Mouse (Mus musculus) gastrocnemius, adult 2 months (tissue): ENCODE measurements around the gene Ch25h. TPM values are rescaled to one million over a fixed set of nuclear protein-coding genes. Genes with fewer than 3 reads are reported as not detected.

Source experiments
- DNase-seq: peaks from one replicate; pipeline ENCODE4 v3.0.0; 2022
- H3K27ac ChIP-seq: fragments of 200-600 bp; 2 replicates; pipeline ENCODE4 v1.8.1; 2022; ENCODE audit warnings: mild to moderate bottlenecking
- H3K4me3 ChIP-seq: fragments of 200-600 bp; 2 replicates; pipeline ENCODE4 v1.8.1; 2022; ENCODE audit warnings: mild to moderate bottlenecking, moderate library complexity
- CTCF ChIP-seq: fragments of 200-600 bp; IDR thresholded peaks from 2 replicates; pipeline ENCODE4 v1.8.1; 2022; ENCODE audit warnings: antibody characterized with exemption, mild to moderate bottlenecking, moderate library complexity
- intact Hi-C: fragments of 180-260 bp; cut with DNase I; formaldehyde crosslinking; loops from one replicate; pipeline ENCODE4 v1.15.1; 2025
- total RNA-seq, 2 experiments: library from RNA; stranded (reverse); gene quantifications; 2 replicates each; pipeline ENCODE4 v1.2.3; 2021

Ch25h gene
- total RNA-seq, 2 experiments from 2014 or later, result not detected

DNA sequence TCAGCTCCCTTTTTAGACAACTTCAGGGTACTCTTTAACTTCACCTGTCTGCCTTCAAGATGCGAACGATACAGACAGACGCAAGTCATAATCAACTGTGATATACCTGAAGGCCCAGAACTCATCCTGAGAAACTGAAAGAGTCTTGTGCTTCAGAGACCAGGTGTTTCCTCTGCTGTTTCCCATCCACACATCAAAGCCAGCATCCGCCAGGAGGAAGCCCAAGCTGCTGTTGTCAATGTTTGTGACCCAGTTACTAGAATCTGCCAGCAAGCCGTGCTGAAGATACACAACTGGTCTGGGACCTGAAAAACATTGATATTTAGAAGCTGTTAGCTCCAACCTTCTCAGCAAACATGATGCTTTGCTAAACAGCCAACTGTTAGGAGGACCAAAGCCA lies 35.8 kb upstream of the Ch25h start:
- Histone ChIP-seq H3K27ac (no peak overlapping the region), H3K4me3 (no peak overlapping the region)
- intact Hi-C loops, result no loop called here
- no peak for DNase-seq
- no peak for TF ChIP-seq CTCF

DNA sequence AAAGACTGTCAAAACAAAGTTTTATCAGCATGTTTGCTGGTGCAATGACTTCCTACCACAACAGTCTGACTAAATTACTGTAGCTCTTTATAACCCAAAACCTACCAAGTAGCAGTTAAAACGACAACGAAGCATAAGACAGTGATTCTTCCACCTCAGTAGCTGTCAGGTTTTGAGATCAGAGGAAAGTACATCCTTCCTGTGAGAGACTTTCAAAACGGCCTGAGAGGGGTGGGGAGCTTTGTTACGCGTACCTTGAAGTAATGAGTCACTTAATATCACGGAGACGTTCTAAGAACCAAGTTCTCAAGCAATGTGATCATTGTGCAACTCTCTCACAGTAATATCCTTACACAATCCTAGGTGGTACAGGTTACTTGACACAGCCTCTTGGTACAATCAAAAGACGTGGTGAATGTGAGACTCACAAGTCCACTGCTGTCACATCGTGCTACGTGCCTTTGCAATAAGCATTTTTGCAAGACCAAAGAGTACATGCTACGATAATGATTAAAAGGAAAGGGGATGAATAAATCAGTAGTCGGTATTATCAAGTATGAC lies 30.3 kb upstream of the Ch25h start:
- intact Hi-C loops, result no loop called here
- no peak overlapping the region for H3K4me3 ChIP-seq
- no peak for DNase-seq
- H3K27ac ChIP-seq, result no peak overlapping the region
- no peak for TF ChIP-seq CTCF

GRCm38 (mm10) chr19:34500763-34501162 lies 25.8 kb upstream of the Ch25h start:
- Histone ChIP-seq H3K4me3 (no peak overlapping the region), H3K27ac (no peak overlapping the region)
- DNase-seq, result peak; percentile 64
- TF ChIP-seq CTCF, result peak; percentile 68
- intact Hi-C loops, result no loop called here

DNA sequence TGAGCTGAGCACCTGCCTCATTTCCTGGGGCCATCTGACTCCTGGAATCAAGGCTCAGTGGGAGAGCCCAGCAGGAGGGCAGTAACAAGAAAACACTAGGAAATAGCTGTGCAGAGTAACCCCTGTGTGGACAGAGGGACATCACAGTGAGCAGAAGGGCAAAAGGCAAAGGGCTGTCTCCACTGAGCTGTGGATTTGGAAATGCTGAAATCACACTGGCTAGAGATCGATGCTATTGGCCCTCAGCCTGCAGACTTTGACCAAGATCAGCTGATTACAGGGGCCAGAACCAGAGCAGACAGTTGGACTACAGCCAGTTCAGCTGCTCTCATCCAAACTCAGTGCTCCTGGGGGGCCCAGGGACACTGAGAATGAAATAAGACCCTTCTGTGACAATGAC lies 21.4 kb upstream of the Ch25h start:
- intact Hi-C loops, result no loop called here
- no peak for DNase-seq
- Histone ChIP-seq H3K27ac (no peak overlapping the region), H3K4me3 (no peak overlapping the region)
- TF ChIP-seq CTCF, result no peak

- no peak for DNase-seq
- no peak overlapping the region for H3K27ac ChIP-seq
- intact Hi-C loops, result no loop called here
- TF ChIP-seq CTCF, result no peak
- H3K4me3 ChIP-seq, result no peak overlapping the region
Observed at GRCm38 (mm10) chr19:34493859-34494258, 18.9 kb upstream of the Ch25h start.

DNA sequence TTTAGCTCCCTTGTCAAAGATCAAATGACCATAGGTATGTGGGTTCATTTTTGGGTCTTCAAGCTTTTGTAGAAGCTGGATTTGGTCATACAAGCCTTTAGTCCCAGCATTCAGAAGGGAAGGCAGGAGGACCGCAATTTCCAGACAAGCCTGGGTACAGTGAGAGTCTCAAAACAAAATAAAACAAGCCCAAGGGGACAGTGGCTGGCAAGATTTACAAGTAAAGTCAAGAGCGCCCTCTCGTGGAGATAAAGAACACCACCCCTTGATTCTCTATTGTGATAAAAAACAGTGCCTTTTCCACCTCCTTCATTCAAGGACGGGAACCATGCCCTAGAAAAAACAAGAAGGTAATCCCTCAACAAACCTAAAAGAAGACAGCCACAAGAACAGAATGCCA lies 8.6 kb upstream of the Ch25h start:
- peak; percentile 75 for TF ChIP-seq CTCF
- DNase-seq, result peak; percentile 39
- intact Hi-C loops, result loop anchor here (2.0 to 5.0 kb wide), 2 partner anchors 149 to 241 kb away; no protein-coding TSS in a partner anchor
- Histone ChIP-seq H3K4me3 (no peak overlapping the region), H3K27ac (no peak overlapping the region)

- Histone ChIP-seq H3K4me3 (peak overlapping the region; percentile 79), H3K27ac (peak overlapping the region; percentile 65)
- TF ChIP-seq CTCF, result no peak
- intact Hi-C loops, result no loop called here
- DNase-seq, result peak; percentile 20
Observed at GRCm38 (mm10) chr19:34474228-34474990, 555 bp downstream of the Ch25h start.

DNA sequence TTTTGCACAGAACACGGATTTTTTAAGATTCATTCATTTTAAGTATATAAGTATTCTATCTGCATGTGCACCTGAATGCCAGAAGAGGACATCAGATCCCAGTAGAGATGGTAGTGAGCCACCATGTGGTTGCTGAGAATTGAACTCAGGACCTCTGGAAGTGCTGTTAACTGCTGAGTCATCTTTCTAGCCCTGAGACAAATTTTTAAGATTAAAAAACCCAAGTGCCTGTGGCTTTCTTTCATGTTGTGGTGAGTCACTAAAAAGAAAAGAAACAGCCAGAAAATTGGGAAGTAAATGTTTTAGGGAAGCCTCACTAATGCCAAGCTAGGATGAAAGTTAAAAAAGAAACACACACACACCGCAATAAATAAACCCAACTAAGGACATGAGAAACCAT lies 3.3 kb downstream of the Ch25h start:
- intact Hi-C loops, result no loop called here
- Histone ChIP-seq H3K27ac (no peak overlapping the region), H3K4me3 (no peak overlapping the region)
- TF ChIP-seq CTCF, result no peak
- no peak for DNase-seq

DNA sequence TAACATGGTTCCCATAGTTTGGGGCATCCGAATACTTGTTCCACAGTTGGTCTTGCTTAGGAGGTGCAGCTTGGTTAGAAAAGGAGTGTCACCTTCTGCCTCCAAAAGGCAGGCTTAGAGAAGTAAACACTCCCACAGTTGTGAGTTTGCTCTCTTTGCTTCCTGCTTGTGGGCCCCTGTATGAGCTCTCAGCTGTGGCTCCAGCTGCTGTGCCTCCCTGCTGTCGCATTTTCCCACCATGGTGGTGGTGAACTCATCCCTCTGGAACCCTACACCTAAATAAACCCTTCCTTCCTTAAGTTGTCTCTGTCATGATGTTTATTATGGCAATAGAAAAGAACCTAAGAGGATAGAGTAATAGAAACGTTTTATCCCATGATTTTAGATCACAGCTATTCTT lies 6.2 kb downstream of the Ch25h start:
- Histone ChIP-seq H3K4me3 (no peak overlapping the region), H3K27ac (no peak overlapping the region)
- TF ChIP-seq CTCF, result no peak
- intact Hi-C loops, result no loop called here
- DNase-seq, result no peak

GRCm38 (mm10) chr19:34468216-34468615 lies 6.7 kb downstream of the Ch25h start:
- intact Hi-C loops, result no loop called here
- DNase-seq, result no peak
- no peak overlapping the region for H3K27ac ChIP-seq
- no peak for TF ChIP-seq CTCF
- no peak overlapping the region for H3K4me3 ChIP-seq

DNA sequence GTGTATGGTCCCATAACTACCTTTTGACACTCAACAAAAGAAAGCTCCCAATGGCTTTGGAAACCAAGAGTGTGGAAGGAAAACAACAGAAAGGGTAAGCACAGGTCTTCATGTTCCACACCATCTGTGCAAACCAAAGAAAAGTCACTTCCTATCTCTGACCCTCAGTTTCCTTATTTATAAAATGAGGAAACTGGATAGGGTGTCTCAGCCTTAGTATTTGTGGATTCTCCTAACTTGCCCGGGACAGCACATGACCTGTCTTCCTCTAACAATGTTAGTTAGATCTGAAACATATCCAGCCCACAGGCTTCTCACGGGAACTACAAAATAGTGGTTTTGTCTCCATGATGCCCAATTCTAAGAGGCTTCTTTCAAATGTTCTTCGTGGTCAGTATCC lies 10.5 kb downstream of the Ch25h start:
- DNase-seq, result no peak
- no peak overlapping the region for H3K4me3 ChIP-seq
- no peak overlapping the region for H3K27ac ChIP-seq
- TF ChIP-seq CTCF, result no peak
- intact Hi-C loops, result no loop called here

GRCm38 (mm10) chr19:34461451-34462019 lies 13.4 kb downstream of the Ch25h start:
- no peak for DNase-seq
- intact Hi-C loops, result no loop called here
- no peak overlapping the region for H3K27ac ChIP-seq
- no peak overlapping the region for H3K4me3 ChIP-seq
- no peak for TF ChIP-seq CTCF

DNA sequence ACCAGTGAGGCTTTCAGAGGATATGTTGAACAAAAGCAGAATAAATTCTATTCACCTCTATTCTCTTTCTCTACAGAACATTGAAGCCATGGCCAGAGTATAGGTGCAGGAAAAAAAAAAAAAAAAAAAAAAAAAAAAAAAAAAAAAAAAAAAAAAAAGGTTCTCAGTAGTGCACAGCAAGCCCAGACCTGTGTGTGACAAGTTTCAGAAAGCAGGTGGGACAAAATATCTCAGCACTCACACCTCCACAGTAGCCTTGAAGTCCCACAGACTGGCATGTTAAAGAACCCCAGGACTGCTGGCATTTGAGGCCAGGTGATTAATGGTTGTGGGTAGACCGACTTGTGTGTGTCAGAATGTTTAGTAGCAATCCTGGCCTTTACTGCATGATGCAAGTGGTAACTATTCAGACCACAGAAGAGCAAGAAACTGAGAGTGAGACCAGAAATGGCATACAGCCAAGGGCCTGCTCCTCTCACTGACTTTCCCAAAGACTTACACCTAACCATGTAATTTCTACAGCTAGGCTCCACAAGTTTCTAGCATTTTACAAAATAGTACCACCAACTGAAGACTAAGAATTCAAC lies 24.1 kb downstream of the Ch25h start:
- DNase-seq, result no peak
- Histone ChIP-seq H3K27ac (no peak overlapping the region), H3K4me3 (no peak overlapping the region)
- intact Hi-C loops, result no loop called here
- no peak for TF ChIP-seq CTCF

DNA sequence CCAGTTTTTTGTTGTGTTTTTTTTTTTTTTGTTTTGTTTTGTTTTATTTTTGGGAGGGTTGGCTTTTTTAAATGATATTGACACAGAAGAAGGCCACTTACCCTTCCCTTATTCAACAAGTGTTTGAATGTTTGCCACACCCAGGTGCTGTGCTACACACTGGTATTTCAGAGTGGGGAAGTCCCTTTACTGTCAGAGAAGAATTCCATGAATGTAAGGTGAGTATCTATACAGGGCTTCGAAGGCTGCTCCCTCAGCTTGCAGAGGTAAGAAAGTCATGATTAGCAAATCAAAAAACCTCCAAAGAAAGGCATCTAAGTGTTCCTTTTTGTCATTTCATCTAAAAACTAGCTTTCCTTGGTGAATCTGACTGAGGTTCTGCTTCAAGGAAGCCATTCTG lies 26.1 kb downstream of the Ch25h start:
- no peak for DNase-seq
- Histone ChIP-seq H3K27ac (no peak overlapping the region), H3K4me3 (no peak overlapping the region)
- intact Hi-C loops, result no loop called here
- no peak for TF ChIP-seq CTCF
